Mouse (Mus musculus): ENCODE data around the gene Bckdha. TPM values are rescaled to one million over a fixed set of nuclear protein-coding genes. Genes with fewer than 3 reads are reported as not detected.

Gene Bckdha
- polyA plus RNA-seq, 1 experiment from 2014 or later, result 30.5 TPM

DNA sequence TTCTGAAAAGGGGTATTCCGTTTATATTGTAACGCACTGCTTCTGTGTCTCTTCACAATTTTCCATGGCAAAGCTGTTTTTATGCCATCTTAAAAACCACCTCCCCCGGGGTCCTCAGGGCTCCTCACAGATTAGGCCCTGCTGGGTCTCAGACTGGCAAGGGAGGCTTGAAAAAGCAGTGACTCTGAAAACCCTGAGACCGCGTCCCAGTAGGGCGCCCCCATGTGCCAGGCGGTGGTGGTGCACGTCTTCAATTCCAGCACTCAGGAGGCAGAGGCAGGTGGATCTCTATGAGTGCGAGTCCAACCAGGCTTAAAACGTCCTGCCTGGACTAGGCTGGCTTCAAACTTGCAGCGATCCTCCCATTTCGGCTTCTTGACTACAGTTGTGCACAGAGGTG is 42.0 kb upstream of the Bckdha start:
- no peak overlapping the region for H3K4me2 ChIP-seq (ENCODE audit: low read depth, low read length, severe bottlenecking)
- H3K4me3 ChIP-seq (ENCODE audit: low read depth, low read length), result no peak overlapping the region
- no peak overlapping the region for H3K9ac ChIP-seq (ENCODE audit: low read length)
- DNase-seq (ENCODE audit: low spot score), result no peak
- no peaks in the 10 kb centered on the region for H3K36me3 ChIP-seq (ENCODE audit: control insufficient read depth, insufficient read depth, low read length)
- H3K27ac ChIP-seq (ENCODE audit: low read depth, low read length), result no peak overlapping the region
- WGBS, result 78% methylated on average over 12 of the region's 12 CpGs
- no peak for ATAC-seq (replicated peaks; ENCODE audit: low FRiP score)
- H3K27me3 ChIP-seq (ENCODE audit: control insufficient read depth, insufficient read depth, low read length), result no peaks in the 10 kb centered on the region; the same call in 1 of the 2 replicates
- H3K4me1 ChIP-seq (replicated peaks; ENCODE audit: control insufficient read depth, insufficient read depth, low read length), result no peaks in the 10 kb centered on the region
- peaks cover 3% of the 10 kb centered on the region; the same call in 1 of the 2 replicates for H3K9me3 ChIP-seq (ENCODE audit: control insufficient read depth, low read length)

DNA sequence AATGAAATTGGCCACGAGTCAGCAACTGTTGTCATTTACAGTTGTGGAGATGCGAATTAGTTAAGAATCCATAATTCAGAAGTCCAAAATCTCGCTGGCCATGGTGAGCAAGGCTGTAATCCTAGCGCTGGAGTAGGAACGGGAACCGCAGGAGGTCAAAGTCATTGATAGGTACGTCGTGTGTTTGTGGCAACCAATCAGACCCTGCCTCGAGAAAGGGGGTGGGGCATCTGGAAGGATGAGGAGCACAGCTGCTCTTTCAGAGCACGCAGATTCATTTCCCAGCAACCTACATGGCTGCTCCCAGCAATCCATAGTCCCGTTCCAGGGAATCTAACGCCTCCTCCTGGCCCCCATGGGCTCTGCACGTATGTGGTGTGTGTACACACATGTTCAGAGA is 41.1 kb upstream of the Bckdha start:
- Histone ChIP-seq H3K27ac (ENCODE audit: low read depth, low read length) (no peak overlapping the region), H3K9ac (ENCODE audit: low read length) (no peak overlapping the region), H3K4me1 (replicated peaks; ENCODE audit: control insufficient read depth, insufficient read depth, low read length) (no peaks in the 10 kb centered on the region), H3K4me3 (ENCODE audit: low read depth, low read length) (no peak overlapping the region), H3K9me3 (ENCODE audit: control insufficient read depth, low read length) (peaks cover 3% of the 10 kb centered on the region; the same call in 1 of the 2 replicates), H3K4me2 (ENCODE audit: low read depth, low read length, severe bottlenecking) (no peak overlapping the region), H3K27me3 (ENCODE audit: control insufficient read depth, insufficient read depth, low read length) (no peaks in the 10 kb centered on the region; the same call in 1 of the 2 replicates), H3K36me3 (ENCODE audit: control insufficient read depth, insufficient read depth, low read length) (no peaks in the 10 kb centered on the region)
- DNase-seq (ENCODE audit: low spot score) (no peak), ATAC-seq (replicated peaks; ENCODE audit: low FRiP score) (no peak)
- WGBS, result 58% methylated on average over 13 of the region's 13 CpGs

DNA sequence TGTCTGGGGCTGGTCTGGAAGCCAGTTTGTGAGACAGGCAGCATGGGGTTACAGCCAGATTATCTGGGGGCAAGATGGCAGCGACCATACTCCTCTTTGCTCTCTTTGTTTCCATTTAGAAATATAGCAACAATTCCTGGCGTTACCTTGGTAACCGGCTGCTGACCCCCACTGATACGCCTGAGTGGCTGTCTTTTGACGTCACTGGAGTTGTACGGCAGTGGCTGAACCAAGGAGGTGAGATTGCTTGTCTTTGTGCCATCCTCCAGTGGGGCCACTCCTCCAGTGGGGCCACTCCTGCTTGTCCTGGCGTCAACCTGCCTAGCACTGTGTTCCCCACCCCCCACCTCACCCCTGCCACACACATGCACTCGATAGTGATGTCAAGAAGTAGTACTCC is 35.3 kb upstream of the Bckdha start:
- Histone ChIP-seq H3K4me1 (replicated peaks; ENCODE audit: control insufficient read depth, insufficient read depth, low read length) (peaks cover 2% of the 10 kb centered on the region; the same call in 1 of the 2 replicates), H3K27ac (ENCODE audit: low read depth, low read length) (no peak overlapping the region), H3K36me3 (ENCODE audit: control insufficient read depth, insufficient read depth, low read length) (no peaks in the 10 kb centered on the region), H3K9me3 (ENCODE audit: control insufficient read depth, low read length) (no peaks in the 10 kb centered on the region), H3K9ac (ENCODE audit: low read length) (no peak overlapping the region), H3K4me2 (ENCODE audit: low read depth, low read length, severe bottlenecking) (no peak overlapping the region), H3K4me3 (ENCODE audit: low read depth, low read length) (no peak overlapping the region), H3K27me3 (ENCODE audit: control insufficient read depth, insufficient read depth, low read length) (peaks cover 16% of the 10 kb centered on the region)
- 53% methylated on average over 8 of the region's 8 CpGs for WGBS
- no peak for DNase-seq (ENCODE audit: low spot score)
- no peak for ATAC-seq (replicated peaks; ENCODE audit: low FRiP score)

DNA sequence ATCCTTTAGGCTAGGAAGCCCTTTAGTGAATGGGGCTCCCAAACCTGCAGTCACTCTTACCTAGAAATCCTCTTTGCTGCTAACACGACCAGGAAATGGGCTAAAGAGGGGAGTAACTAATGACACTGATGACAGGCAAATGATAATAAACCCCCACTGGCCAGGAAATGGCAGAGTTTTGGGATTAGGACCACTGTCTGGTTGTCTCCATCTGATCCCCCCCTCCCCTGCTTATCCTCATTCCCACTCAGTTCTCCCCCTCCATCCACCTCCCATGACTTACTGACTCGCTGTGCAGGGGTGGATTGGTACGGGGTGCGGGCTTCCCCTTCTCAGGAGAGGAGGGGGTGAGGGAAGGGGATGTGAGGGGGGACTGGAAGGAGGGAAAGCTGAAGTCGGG is 31.3 kb upstream of the Bckdha start:
- no peak overlapping the region for H3K4me2 ChIP-seq (ENCODE audit: low read depth, low read length, severe bottlenecking)
- no peak overlapping the region for H3K9ac ChIP-seq (ENCODE audit: low read length)
- peaks cover 20% of the 10 kb centered on the region for H3K4me1 ChIP-seq (replicated peaks; ENCODE audit: control insufficient read depth, insufficient read depth, low read length)
- H3K4me3 ChIP-seq (ENCODE audit: low read depth, low read length), result no peak overlapping the region
- peaks cover 50% of the 10 kb centered on the region for H3K27me3 ChIP-seq (ENCODE audit: control insufficient read depth, insufficient read depth, low read length)
- no peak for DNase-seq (ENCODE audit: low spot score)
- no peak for ATAC-seq (replicated peaks; ENCODE audit: low FRiP score)
- 29% methylated on average over 5 of the region's 5 CpGs for WGBS
- H3K27ac ChIP-seq (ENCODE audit: low read depth, low read length), result no peak overlapping the region
- H3K9me3 ChIP-seq (ENCODE audit: control insufficient read depth, low read length), result no peaks in the 10 kb centered on the region
- no peaks in the 10 kb centered on the region for H3K36me3 ChIP-seq (ENCODE audit: control insufficient read depth, insufficient read depth, low read length)

DNA sequence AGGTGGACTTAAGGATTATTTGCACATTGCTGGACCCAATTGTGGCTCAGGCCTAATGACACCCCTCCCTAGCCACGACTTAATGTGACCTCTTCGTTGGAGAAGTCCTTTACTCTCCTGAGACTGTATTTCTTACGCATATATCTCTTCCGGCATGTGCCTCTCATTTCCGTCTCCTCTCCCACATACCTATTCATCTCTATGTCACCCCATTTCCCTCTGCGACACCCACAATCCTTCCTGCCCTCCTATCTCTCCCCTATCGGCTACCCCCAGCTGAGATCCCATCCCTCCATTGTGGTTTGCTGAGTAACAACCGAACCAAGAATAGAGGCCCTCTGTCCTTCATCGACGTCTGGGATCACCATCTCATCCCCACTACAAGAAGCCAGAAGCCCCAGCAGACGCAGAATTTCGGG is 30.8 kb upstream of the Bckdha start:
- ATAC-seq (replicated peaks; ENCODE audit: low FRiP score) (no peak), DNase-seq (ENCODE audit: low spot score) (no peak)
- 15% methylated on average over 12 of the region's 12 CpGs for WGBS
- H3K27ac ChIP-seq (ENCODE audit: low read depth, low read length), result no peak overlapping the region
- peak overlapping the region; percentile 78 for H3K4me2 ChIP-seq (ENCODE audit: low read depth, low read length, severe bottlenecking)
- peaks cover 50% of the 10 kb centered on the region for H3K27me3 ChIP-seq (ENCODE audit: control insufficient read depth, insufficient read depth, low read length)
- H3K9me3 ChIP-seq (ENCODE audit: control insufficient read depth, low read length), result no peaks in the 10 kb centered on the region
- H3K36me3 ChIP-seq (ENCODE audit: control insufficient read depth, insufficient read depth, low read length), result no peaks in the 10 kb centered on the region
- peaks cover 20% of the 10 kb centered on the region for H3K4me1 ChIP-seq (replicated peaks; ENCODE audit: control insufficient read depth, insufficient read depth, low read length)
- H3K9ac ChIP-seq (ENCODE audit: low read length), result no peak overlapping the region
- H3K4me3 ChIP-seq (ENCODE audit: low read depth, low read length), result peak overlapping the region; percentile 45

DNA sequence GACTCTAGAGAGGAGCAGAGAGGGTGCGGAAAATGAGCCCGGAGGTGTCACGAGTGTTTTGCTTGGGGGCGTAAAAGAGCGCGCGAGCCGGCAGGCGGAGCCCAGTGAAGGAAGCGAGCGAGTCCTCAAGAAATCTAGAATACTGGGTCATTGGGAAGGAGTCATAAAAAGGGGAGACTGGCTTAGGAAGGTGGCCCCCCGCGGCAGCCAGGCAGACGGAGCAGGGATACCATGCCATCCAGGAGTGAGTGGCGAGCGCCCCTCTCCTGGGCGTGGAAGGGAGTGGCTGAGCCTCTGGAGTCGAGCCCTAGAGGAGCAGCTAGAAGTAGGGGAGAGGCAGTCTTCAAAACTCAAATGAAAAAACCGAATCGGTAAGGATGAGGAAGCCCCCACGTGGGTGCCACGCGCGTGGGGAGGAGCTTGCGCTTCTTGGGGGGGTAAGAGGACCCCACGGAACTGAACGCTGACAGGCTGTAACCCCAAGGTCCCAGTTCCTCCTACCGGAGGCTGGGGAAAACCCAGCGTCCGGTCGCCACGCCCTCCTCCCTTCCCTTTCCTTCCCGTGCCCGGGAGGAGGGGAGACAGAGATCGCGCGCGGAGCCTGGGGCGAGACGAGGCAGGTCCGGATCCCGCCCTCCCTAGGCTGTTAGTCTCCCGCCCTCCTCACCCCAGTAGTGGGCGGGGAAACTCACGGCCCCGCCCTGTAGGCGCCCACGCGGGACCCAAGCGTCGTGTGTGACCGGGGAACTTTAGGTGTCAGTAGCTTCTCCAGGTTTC is 30.2 kb upstream of the Bckdha start:
- peak; percentile 35; the same call in 1 of the 2 replicates for ATAC-seq (replicated peaks; ENCODE audit: low FRiP score)
- WGBS, result 2% methylated on average over 49 of the region's 52 CpGs
- H3K36me3 ChIP-seq (ENCODE audit: control insufficient read depth, insufficient read depth, low read length), result no peaks in the 10 kb centered on the region
- H3K9me3 ChIP-seq (ENCODE audit: control insufficient read depth, low read length), result no peaks in the 10 kb centered on the region
- peaks cover 20% of the 10 kb centered on the region for H3K4me1 ChIP-seq (replicated peaks; ENCODE audit: control insufficient read depth, insufficient read depth, low read length)
- H3K27me3 ChIP-seq (ENCODE audit: control insufficient read depth, insufficient read depth, low read length), result peaks cover 50% of the 10 kb centered on the region
- H3K4me3 ChIP-seq (ENCODE audit: low read depth, low read length), result peak overlapping the region; percentile 45
- peak; percentile 71 for DNase-seq (ENCODE audit: low spot score)
- peak overlapping the region; percentile 29 for H3K9ac ChIP-seq (ENCODE audit: low read length)
- H3K27ac ChIP-seq (ENCODE audit: low read depth, low read length), result no peak overlapping the region
- H3K4me2 ChIP-seq (ENCODE audit: low read depth, low read length, severe bottlenecking), result peak overlapping the region; percentile 78

DNA sequence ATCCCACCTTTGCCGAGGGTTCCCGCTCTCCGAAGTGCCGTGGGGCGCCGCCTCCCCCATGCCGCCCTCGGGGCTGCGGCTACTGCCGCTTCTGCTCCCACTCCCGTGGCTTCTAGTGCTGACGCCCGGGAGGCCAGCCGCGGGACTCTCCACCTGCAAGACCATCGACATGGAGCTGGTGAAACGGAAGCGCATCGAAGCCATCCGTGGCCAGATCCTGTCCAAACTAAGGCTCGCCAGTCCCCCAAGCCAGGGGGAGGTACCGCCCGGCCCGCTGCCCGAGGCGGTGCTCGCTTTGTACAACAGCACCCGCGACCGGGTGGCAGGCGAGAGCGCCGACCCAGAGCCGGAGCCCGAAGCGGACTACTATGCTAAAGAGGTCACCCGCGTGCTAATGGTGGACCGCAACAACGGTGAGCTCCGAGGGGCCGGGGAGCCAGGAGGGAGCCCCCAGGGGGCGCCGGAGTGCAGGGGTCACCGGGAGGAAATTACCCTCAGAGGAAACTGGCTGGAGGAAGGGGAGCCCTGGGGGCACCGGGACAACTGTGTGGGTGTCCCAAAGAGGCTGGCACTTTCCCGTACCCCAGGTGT is 29.1 kb upstream of the Bckdha start:
- no peaks in the 10 kb centered on the region for H3K9me3 ChIP-seq (ENCODE audit: control insufficient read depth, low read length)
- ATAC-seq (replicated peaks; ENCODE audit: low FRiP score) (0 out of 2 replicates have a peak, but pooled peaks have one; percentile 18), DNase-seq (ENCODE audit: low spot score) (peak; percentile 72)
- H3K4me1 ChIP-seq (replicated peaks; ENCODE audit: control insufficient read depth, insufficient read depth, low read length), result peaks cover 20% of the 10 kb centered on the region
- peak overlapping the region; percentile 45 for H3K4me3 ChIP-seq (ENCODE audit: low read depth, low read length)
- H3K36me3 ChIP-seq (ENCODE audit: control insufficient read depth, insufficient read depth, low read length), result no peaks in the 10 kb centered on the region
- H3K27me3 ChIP-seq (ENCODE audit: control insufficient read depth, insufficient read depth, low read length), result peaks cover 50% of the 10 kb centered on the region
- under 1% methylated on average over 47 of the region's 47 CpGs for WGBS
- H3K27ac ChIP-seq (ENCODE audit: low read depth, low read length), result no peak overlapping the region
- H3K4me2 ChIP-seq (ENCODE audit: low read depth, low read length, severe bottlenecking), result peak overlapping the region; percentile 78
- H3K9ac ChIP-seq (ENCODE audit: low read length), result peak overlapping the region; percentile 45

DNA sequence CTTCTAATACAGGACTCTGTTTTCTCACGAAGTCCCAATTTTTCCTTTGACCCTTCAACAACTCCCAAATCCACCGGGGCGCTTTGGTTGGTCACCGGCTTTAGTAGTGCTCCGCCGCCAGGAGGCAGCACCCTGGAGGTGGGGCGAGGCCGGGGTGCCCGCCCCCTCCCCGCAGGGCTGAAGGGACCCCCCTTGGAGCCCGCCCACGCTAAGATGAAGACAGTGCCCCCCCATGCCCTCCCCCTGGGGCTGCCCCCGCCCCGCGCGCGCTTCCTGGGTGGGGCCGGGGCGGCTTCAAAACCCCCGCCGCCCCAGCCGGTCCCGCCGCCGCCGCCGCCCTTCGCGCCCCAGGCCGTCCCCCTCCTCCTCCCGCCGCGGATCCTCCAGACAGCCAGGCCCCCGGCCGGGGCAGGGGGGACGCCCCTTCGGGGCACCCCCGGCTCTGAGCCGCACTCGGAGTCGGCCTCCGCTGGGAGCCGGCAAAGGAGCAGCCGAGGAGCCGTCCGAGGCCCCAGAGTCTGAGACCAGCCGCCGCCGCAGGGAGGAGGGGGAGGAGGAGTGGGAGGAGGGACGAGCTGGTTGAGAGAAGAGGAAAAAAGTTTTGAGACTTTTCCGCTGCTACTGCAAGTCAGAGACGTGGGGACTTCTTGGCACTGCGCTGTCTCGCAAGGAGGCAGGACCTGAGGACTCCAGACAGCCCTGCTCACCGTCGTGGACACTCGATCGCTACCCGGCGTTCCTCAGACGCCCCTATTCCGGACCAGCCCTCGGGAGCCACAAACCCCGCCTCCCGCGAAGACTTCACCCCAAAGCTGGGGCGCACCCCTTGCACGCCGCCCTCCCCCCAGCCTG is 28.1 kb upstream of the Bckdha start, which contains the start of gene Tgfb1:
Gene Tgfb1 (plus strand): TSS at position 323 of the 852 bp plus-strand sequence.
- H3K9ac ChIP-seq (ENCODE audit: low read length), result peak within 1 kb of the TSS; percentile 47
- H3K4me2 ChIP-seq (ENCODE audit: low read depth, low read length, severe bottlenecking), result peak within 1 kb of the TSS; percentile 78
- H3K27ac ChIP-seq (ENCODE audit: low read depth, low read length), result no peak within 1 kb of the TSS
- H3K27me3 ChIP-seq (ENCODE audit: control insufficient read depth, insufficient read depth, low read length), result peaks cover 50% of the 10 kb centered on the region
- H3K4me1 ChIP-seq (replicated peaks; ENCODE audit: control insufficient read depth, insufficient read depth, low read length), result peaks cover 20% of the 10 kb centered on the region
- DNase-seq (ENCODE audit: low spot score), result peak; percentile 82
- peak within 1 kb of the TSS; percentile 45 for H3K4me3 ChIP-seq (ENCODE audit: low read depth, low read length)
- ATAC-seq (replicated peaks; ENCODE audit: low FRiP score), result peak; percentile 49
- no peaks in the 10 kb centered on the region for H3K9me3 ChIP-seq (ENCODE audit: control insufficient read depth, low read length)
- H3K36me3 ChIP-seq (ENCODE audit: control insufficient read depth, insufficient read depth, low read length), result no peaks in the 10 kb centered on the region
- under 1% methylated on average over 58 of the region's 69 CpGs for WGBS
